Mouse (Mus musculus) testis, adult 2 months (tissue): ENCODE measurements around the gene Nos1.

Source experiments
- CTCF ChIP-seq: fragments of 200-500 bp; IDR thresholded peaks from 2 replicates; pipeline ENCODE4 v1.5.1; 2012; ENCODE audit warnings: low read depth, mild to moderate bottlenecking, inconsistent platforms, low read length, moderate library complexity; ENCODE audit not compliant: control insufficient read depth, insufficient read depth, insufficient replicate concordance
- POLR2A ChIP-seq: fragments of 200-500 bp; IDR thresholded peaks from 2 replicates; pipeline ENCODE4 v1.6.1; 2012; ENCODE audit warnings: low read depth, mild to moderate bottlenecking, inconsistent platforms, low read length, moderate library complexity; ENCODE audit not compliant: control insufficient read depth

DNA sequence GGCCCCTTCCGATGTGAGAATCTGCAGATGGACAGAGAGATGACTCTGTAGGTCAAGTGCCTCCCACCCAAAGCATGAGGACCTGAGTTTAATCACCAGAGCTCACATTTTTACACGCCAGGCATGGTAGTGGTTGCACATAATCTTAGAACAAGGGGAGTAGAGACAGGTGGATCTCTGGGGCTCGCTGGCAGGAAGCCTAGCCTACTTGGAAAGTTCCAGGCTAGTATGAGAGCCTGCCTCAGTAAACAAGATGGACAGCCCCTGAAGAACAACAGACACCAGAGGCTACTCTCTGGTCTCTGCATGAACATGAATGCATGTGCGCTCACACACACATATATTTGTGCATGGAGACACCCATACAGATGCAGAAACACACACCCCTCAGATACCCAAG is 124.9 kb downstream of the Nos1 start:
- no peak for TF ChIP-seq CTCF
- TF ChIP-seq POLR2A = no peak
